Mouse (Mus musculus) central nervous system, embryonic 14 days (tissue): ENCODE results near the gene Gm10696. TPM values are rescaled to one million over a fixed set of nuclear protein-coding genes. Genes with fewer than 3 reads are reported as not detected.

Experiments used
- polyA plus RNA-seq: library from polyadenylated mRNA; depleted of rRNA; stranded (reverse); fragments of >200 nt; gene quantifications from 2 replicates; pipeline ENCODE4 v1.2.3, GENCODE M21; 2012; rRNA removed

Gene Gm10696
- polyA plus RNA-seq = not detected in 2 replicates

DNA sequence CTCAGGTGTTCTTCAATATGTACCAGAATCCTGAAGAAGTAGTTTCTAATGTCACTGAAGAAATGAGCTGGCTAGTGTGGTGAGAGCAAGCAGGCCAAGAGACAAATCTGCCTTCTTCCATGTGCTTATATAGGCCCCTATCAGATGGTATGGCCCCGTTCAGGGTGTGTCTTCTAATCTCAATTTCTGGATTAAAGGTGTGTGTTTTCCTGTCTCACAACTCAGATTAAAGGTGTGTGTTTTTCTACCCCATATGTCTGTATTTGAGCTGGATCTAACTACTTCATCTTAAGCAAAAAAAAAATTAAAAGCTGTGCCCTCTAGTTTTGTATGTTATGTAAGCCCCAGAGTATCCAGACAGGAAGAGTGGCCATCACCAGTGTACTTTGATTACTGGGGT lies at the start of gene Gm10696:
Gene Gm10696 (minus strand): TSS at position 101 of the 400 bp plus-strand sequence.

GRCm38 (mm10) chr3:94196414-94196813 lies 18.4 kb upstream of the Gm10696 start, which contains the start of gene Gm5286:
Gene Gm5286, plus strand, starts transcription at chr3:94196714.

Other genes starting within 250 kb of the Gm10696 start
- gene Gm9117, start 234.7 kb downstream of the Gm10696 start, polyA plus RNA-seq = not detected in 2 replicates
- not detected in 2 replicates for gene Tdpoz5, start 216.9 kb downstream of the Gm10696 start, polyA plus RNA-seq
- gene Gm9125, start 123.3 kb downstream of the Gm10696 start, polyA plus RNA-seq = not detected in 2 replicates
- gene Gm10697, start 105.5 kb downstream of the Gm10696 start, polyA plus RNA-seq = not detected in 2 replicates
- not detected in 2 replicates for gene Gm5286, start 18.5 kb upstream of the Gm10696 start, polyA plus RNA-seq
- gene Gm4778, start 85.8 kb upstream of the Gm10696 start, polyA plus RNA-seq = not detected in 2 replicates
- gene Them4, start 131.9 kb upstream of the Gm10696 start, polyA plus RNA-seq = 16.1 and 18.3 TPM in 2 replicates
- 0.37 and 0.95 TPM in 2 replicates for gene Them5, start 163.9 kb upstream of the Gm10696 start, polyA plus RNA-seq
- 0.50 and 1.4 TPM in 2 replicates for gene C2cd4d, start 184.2 kb upstream of the Gm10696 start, polyA plus RNA-seq
- 1.5 TPM in 2 replicates for gene Rorc, start 194.6 kb upstream of the Gm10696 start, polyA plus RNA-seq
- gene Lingo4, start 220.3 kb upstream of the Gm10696 start, polyA plus RNA-seq = 0.48 and 0.53 TPM in 2 replicates
- 18.3 and 22.8 TPM in 2 replicates for gene Tdrkh, start 235.1 kb upstream of the Gm10696 start, polyA plus RNA-seq